Mouse (Mus musculus): ENCODE measurements at regions not wholly inside any gene's neighbourhood (a gene's known extent, or its start where the extent isn't known, plus 50 kb on each side); places are given as distances from the start of the nearest gene placed in this dataset.

DNA sequence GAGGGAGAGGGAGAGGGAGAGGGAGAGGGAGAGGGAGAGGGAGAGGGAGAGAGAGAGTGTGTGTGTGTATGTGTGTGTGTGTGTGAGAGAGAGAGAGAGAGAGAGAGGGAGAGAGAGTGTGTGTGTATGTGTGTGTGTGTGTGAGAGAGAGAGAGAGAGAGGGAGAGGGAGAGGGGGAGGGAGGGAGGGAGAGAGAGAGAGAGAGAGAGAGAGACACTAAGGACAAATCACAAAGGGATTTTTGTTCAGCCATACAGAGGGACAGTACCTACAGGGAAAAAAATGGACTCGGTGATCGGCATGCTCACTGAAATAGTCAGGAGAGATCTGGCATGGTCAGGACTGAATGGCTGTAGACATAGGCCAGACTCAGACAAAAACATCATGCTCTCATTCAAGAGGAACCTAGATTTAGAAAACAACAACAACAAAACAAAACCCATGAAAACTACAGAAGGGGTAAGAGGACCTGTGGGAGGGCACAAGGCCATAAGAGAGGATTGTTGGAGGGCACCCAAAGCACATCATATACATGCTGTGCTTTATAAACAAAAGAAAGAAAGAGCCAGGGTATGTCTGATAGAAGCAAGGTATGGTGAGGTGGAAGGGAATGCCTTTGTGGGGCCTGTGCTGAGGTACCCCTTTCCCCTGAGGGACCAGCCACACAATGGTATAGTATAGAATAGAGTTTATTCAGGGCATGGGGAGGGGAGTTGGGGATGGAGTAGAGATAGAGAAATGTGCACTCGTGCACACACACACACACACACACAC lies 127.0 kb upstream of the Med14 start:
- no peak for DNase-seq

DNA sequence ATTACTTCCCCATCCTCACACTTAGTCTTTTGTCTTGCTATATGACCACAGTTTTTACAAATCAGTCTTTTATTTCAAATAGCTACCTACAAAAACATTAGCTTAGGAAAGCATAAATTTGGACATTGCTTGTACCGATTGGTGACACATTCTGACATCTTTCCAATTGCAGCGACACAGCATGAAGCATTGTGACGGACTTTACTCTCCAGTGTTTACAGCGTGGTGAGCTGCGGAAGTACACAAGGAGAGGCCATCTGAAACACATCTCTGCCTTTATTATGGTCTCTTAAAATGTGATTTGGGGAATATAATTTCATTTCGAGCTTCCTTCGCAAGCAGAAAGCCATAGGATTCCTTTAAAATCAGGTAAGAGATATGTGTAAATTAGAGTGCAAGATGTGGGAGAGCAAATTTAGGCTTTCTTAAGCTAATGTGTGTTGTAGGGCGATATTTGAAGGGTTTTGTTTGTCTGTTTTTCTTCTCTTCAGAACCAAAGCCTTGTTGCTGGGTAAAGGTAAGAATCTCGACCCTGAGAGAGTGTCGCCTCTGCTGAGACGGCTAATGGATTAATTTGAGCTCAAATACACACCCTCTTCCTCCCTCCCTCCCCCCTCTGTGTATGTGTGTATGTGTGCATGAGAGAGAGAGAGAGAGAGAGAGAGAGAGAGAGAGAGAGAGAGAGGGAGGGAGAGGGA lies 126.3 kb upstream of the Med14 start:
- no peak for DNase-seq

DNA sequence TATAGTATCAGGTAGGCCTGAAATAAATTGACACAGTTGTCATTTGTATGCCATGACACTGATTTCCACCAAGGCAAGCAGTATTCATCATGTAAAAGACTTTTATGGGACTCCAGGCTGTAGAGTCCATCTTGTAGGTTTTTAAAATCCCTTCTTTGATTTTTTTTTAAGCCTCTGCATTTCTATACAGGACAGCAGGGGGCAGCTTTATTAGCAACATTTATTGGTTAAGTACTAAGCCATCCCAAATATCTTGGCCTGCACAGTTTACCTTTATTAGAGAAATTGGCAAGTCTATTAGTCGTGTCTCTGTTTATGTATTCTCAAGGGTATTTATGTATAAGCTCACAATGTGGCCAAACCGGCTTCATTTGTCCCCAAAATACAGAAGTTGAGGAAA lies 125.6 kb upstream of the Med14 start:
- no peak for DNase-seq

- no peak for DNase-seq
Observed at GRCm38 (mm10) chrX:12886160-12887048, 124.5 kb upstream of the Med14 start.

GRCm38 (mm10) chrX:12879233-12879632 lies 117.4 kb upstream of the Med14 start:
- no peak for DNase-seq

DNA sequence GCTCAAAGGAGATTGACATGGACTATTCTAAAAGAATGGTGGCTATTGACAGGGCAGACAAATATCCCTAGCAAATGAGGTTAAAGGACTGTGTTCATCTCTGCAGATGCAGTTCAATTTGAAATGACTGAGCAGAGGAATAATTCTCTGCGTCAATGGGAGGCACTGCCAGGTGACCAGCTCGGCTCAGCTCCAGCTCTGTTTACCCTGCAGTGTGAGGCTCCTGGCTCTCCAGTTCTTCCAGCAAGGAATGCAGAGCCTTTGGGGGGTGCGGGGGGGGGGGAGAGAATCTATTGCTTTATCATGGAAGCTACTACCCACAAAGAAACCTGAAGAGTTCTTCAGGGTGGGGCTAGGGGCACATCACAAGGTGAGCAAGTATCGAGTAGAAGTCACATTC lies 115.6 kb upstream of the Med14 start:
- DNase-seq = no peak

- DNase-seq = peak; percentile 79
Observed at GRCm38 (mm10) chrX:12873698-12874144, 111.8 kb upstream of the Med14 start.

DNA sequence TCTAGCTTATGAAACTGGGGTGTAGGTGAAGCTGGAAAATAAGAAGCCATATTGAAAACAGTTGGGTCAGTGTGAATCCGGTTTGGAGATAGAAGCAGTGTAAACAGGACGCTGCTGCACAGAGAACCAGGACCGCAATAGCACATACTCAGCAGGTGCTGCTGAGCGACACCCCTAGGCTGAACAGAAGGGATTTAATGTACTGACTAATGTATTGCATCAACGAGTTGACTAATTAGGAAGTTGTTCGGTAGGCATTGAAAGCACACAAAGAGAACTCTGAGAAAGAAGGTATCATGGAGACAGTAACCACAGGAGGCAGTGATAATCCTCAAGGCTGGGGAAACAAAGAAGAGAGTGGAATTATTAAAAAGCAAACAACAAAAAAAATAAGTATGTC lies 111.4 kb upstream of the Med14 start:
- DNase-seq = no peak

- DNase-seq = no peak
Observed at GRCm38 (mm10) chrX:12866885-12867498, 105.1 kb upstream of the Med14 start.

GRCm38 (mm10) chrX:12866176-12866575 lies 104.3 kb upstream of the Med14 start:
- no peak for DNase-seq

DNA sequence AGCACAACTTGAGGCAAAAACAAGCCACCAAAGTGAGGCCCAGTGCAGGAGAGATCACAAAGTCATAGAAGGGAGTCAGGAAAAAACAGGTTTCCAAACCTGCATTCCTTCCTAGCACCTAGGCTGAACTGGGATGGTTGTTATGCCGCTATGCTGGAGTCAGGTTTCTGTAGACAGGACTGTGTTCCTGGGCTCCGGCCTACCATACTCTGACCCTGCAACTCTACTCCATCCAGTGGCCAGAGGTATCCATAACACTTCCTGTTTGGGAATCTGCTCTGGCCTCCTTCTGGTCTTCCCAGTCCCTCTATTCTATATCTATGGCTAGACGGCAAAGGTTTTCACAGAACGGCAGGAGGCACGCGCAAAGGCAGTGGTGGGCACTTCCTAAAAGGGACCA lies 98.3 kb upstream of the Med14 start:
- DNase-seq = no peak

DNA sequence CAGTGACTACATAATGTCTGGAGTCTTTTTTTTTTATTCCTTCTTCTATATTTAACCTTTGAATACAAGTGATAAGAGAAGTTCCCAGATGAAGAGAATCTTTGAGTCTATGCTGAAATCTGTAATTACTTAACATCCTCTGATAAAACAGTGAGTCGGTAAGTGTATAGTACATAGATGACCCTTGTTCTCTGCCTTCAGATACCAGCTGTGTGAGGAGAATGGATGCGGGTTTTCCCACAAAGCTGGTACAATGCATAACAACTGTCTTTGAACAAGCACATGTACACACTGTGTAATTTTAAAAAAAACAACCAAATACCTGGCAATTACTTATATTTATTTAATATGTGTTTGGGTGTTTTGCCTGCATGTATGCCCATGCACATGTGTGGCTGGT lies 96.9 kb upstream of the Med14 start:
- no peak for DNase-seq

DNA sequence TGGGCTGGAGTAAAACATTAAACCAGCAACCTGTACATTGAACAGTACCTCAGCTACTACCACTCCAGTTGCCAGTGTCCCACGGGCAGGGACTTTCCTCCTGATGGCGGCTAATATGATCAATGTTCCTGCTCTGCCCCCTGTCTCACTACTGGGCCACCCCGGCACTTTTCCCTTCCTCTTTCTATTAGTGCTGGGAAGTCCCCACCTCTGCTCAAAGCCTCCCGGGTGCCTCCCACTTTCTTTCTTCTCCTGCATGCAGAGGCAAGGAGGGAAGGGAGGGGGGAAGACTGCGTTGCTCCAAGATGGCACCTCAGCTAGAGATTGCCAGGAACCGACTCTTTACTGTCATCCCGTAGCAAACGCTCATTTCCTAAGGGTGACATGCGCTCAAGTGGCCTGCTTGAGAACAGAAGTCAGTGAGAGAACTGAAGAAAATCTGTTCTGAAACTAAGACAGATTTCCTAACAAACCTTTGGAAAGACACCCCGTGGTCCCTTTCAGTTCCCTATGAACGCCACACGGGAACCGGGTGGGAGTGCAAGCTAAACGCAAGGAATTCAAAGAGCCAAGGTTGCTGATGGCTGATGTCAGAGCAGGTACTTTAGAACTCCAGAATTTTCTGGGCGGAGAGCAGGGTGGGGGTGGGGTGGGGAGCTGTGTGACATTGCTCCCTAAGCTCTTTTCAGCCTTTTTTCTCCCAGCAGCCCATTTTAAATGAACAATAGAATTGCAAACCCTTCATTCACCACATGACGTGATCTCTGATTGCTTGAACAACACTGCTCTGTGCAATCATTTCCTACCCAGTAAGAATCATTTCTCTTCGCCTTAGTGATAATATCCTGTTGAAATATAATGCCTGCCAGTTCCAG lies 96.2 kb upstream of the Med14 start:
- DNase-seq = peak; percentile 33

DNA sequence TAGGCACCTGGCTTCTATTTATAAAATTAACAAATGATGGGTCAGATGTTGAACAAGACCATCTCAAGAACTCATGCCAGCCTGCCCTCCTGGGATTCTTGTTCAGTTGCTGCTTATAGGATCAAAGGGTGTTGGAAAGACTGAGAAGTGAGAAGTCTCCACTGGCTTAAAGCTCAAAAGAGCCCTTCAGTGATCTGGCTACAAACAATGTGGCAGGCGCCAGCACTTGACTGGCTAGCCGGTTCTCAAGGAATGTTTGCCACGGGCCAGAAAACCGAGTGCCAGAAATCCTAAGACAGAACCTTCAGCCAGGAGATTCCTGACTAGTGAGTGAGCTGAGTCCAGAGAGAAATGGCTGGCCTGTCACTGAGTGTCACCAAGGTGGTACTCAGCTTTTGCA lies 93.6 kb upstream of the Med14 start:
- DNase-seq = no peak

- no peak for DNase-seq
Observed at GRCm38 (mm10) chrX:12851684-12852083, 89.8 kb upstream of the Med14 start.

GRCm38 (mm10) chrX:12844431-12844830 lies 82.6 kb upstream of the Med14 start:
- no peak for DNase-seq

DNA sequence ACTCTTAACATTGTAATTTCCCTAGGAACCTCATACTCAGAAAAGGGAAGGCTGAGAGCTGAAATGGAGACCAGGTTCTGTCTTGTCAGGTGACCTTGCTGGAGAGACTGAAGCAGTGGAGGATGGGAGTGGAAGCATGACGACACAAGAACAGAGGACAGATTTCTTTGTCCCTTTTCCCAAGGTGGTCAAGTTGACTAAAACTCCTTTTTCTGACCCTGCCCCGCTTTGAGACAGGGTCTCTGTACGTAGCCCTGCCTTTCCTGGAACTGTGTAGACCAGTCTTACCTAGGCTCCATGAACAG lies 79.1 kb upstream of the Med14 start:
- no peak for DNase-seq

- DNase-seq = peak; percentile 81
Observed at GRCm38 (mm10) chrX:12840160-12841020, 78.5 kb upstream of the Med14 start.

GRCm38 (mm10) chrX:12839406-12840159 lies 77.7 kb upstream of the Med14 start:
- peak; percentile 30 for DNase-seq

- no peak for DNase-seq
Observed at GRCm38 (mm10) chrX:12837821-12838220, 75.9 kb upstream of the Med14 start.

Data from right cerebral cortex, adult 18-20 months (tissue).